Mouse (Mus musculus): Measurements from ENCODE around the gene Oaf. TPM values are rescaled to one million over a fixed set of nuclear protein-coding genes. Genes with fewer than 3 reads are reported as not detected.
A peak's percentile ranks its signal among the peaks of the same experiment; 100 is the strongest.

Oaf gene
- polyA plus RNA-seq (2014; fragmentation: Nextera tagmentation; extraction: Ambion mirVana) = 96.4 and 108 TPM in 2 replicates

- H3K4me1 ChIP-seq (ENCODE audit: control insufficient read depth, insufficient read depth, low read length) = peaks cover 35% of the 10 kb centered on the region
- H3K27ac ChIP-seq (replicated peaks; ENCODE audit: low read depth, low read length) = peak within 1 kb of the TSS; percentile 95
- peak; percentile 95 for ATAC-seq (ENCODE audit: insufficient number of reproducible peaks, low FRiP score, low TSS enrichment, low read depth)
- H3K9ac ChIP-seq (ENCODE audit: low read length) = peak within 1 kb of the TSS; percentile 87
- H3K4me3 ChIP-seq (ENCODE audit: low read depth, low read length) = peak within 1 kb of the TSS; percentile 95
- under 1% methylated on average over 44 of the region's 44 CpGs for WGBS
- peak; percentile 97 for DNase-seq (ENCODE audit: low spot score)
- H3K4me2 ChIP-seq (ENCODE audit: low read depth, severe bottlenecking) = peak within 1 kb of the TSS; percentile 82
- H3K36me3 ChIP-seq (ENCODE audit: control insufficient read depth, insufficient read depth, low read length) = peaks cover 6% of the 10 kb centered on the region; the same call in 1 of the 2 replicates
- no peaks in the 10 kb centered on the region for H3K9me3 ChIP-seq (ENCODE audit: control insufficient read depth, low read length)
- no peaks in the 10 kb centered on the region for H3K27me3 ChIP-seq (ENCODE audit: control insufficient read depth, insufficient read depth, low read length)
These were observed at the start of gene Oaf for GRCm38 (mm10) chr9:43239712-43240593. Gene Oaf, minus strand, starts transcription at chr9:43239911.

- no peaks in the 10 kb centered on the region for H3K36me3 ChIP-seq (ENCODE audit: control insufficient read depth, insufficient read depth, low read length)
- H3K9me3 ChIP-seq (ENCODE audit: control insufficient read depth, low read length) = no peaks in the 10 kb centered on the region
- H3K4me1 ChIP-seq (ENCODE audit: control insufficient read depth, insufficient read depth, low read length) = 0 out of 2 replicates have a peak, but pooled peaks cover 5% of the 10 kb centered on the region
- no peak overlapping the region for H3K4me3 ChIP-seq (ENCODE audit: low read depth, low read length)
- peak overlapping the region; percentile 27; the same call in 1 of the 2 replicates for H3K4me2 ChIP-seq (ENCODE audit: low read depth, severe bottlenecking)
- WGBS = 1% methylated on average over 20 of the region's 20 CpGs
- H3K9ac ChIP-seq (ENCODE audit: low read length) = peak overlapping the region; percentile 34; the same call in 1 of the 2 replicates
- no peak overlapping the region for H3K27ac ChIP-seq (replicated peaks; ENCODE audit: low read depth, low read length)
- DNase-seq (ENCODE audit: low spot score) (peak; percentile 96), ATAC-seq (ENCODE audit: insufficient number of reproducible peaks, low FRiP score, low TSS enrichment, low read depth) (0 out of 2 replicates have a peak, but pooled peaks have one; percentile 65)
- no peaks in the 10 kb centered on the region for H3K27me3 ChIP-seq (ENCODE audit: control insufficient read depth, insufficient read depth, low read length)
These were observed 47.2 kb upstream of the Oaf start for GRCm38 (mm10) chr9:43286870-43287269.

GRCm38 (mm10) chr9:43285281-43285680 lies 45.6 kb upstream of the Oaf start:
- H3K27ac ChIP-seq (replicated peaks; ENCODE audit: low read depth, low read length) = no peak overlapping the region

GRCm38 (mm10) chr9:43284284-43284683 lies 44.6 kb upstream of the Oaf start:
- 4% methylated on average over 6 of the region's 6 CpGs for WGBS
- Histone ChIP-seq H3K4me3 (ENCODE audit: low read depth, low read length) (no peak overlapping the region), H3K9ac (ENCODE audit: low read length) (no peak overlapping the region), H3K4me1 (ENCODE audit: control insufficient read depth, insufficient read depth, low read length) (0 out of 2 replicates have a peak, but pooled peaks cover 7% of the 10 kb centered on the region), H3K36me3 (ENCODE audit: control insufficient read depth, insufficient read depth, low read length) (no peaks in the 10 kb centered on the region), H3K9me3 (ENCODE audit: control insufficient read depth, low read length) (no peaks in the 10 kb centered on the region), H3K4me2 (ENCODE audit: low read depth, severe bottlenecking) (no peak overlapping the region), H3K27ac (replicated peaks; ENCODE audit: low read depth, low read length) (no peak overlapping the region), H3K27me3 (ENCODE audit: control insufficient read depth, insufficient read depth, low read length) (no peaks in the 10 kb centered on the region)
- ATAC-seq (ENCODE audit: insufficient number of reproducible peaks, low FRiP score, low TSS enrichment, low read depth) = peak; percentile 81; the same call in 1 of the 2 replicates
- DNase-seq (ENCODE audit: low spot score) = peak; percentile 95

More at GRCm38 (mm10) chr9:43285281-43285680, 45.6 kb upstream of the Oaf start:
- Histone ChIP-seq H3K9ac (ENCODE audit: low read length) (peak overlapping the region; percentile 27), H3K4me3 (ENCODE audit: low read depth, low read length) (no peak overlapping the region), H3K4me2 (ENCODE audit: low read depth, severe bottlenecking) (no peak overlapping the region), H3K27me3 (ENCODE audit: control insufficient read depth, insufficient read depth, low read length) (no peaks in the 10 kb centered on the region), H3K4me1 (ENCODE audit: control insufficient read depth, insufficient read depth, low read length) (0 out of 2 replicates have a peak, but pooled peaks cover 7% of the 10 kb centered on the region), H3K36me3 (ENCODE audit: control insufficient read depth, insufficient read depth, low read length) (no peaks in the 10 kb centered on the region), H3K9me3 (ENCODE audit: control insufficient read depth, low read length) (no peaks in the 10 kb centered on the region)
- ATAC-seq (ENCODE audit: insufficient number of reproducible peaks, low FRiP score, low TSS enrichment, low read depth) (no peak), DNase-seq (ENCODE audit: low spot score) (no peak)
- 88% methylated on average over 4 of the region's 4 CpGs for WGBS

- H3K27ac ChIP-seq (replicated peaks; ENCODE audit: low read depth, low read length) = no peak overlapping the region
- H3K27me3 ChIP-seq (ENCODE audit: control insufficient read depth, insufficient read depth, low read length) = no peaks in the 10 kb centered on the region
- ATAC-seq (ENCODE audit: insufficient number of reproducible peaks, low FRiP score, low TSS enrichment, low read depth) (no peak), DNase-seq (ENCODE audit: low spot score) (no peak)
- 90% methylated on average over 9 of the region's 9 CpGs for WGBS
- peaks cover 19% of the 10 kb centered on the region for H3K4me1 ChIP-seq (ENCODE audit: control insufficient read depth, insufficient read depth, low read length)
- H3K4me2 ChIP-seq (ENCODE audit: low read depth, severe bottlenecking) = no peak overlapping the region
- H3K4me3 ChIP-seq (ENCODE audit: low read depth, low read length) = no peak overlapping the region
- no peak overlapping the region for H3K9ac ChIP-seq (ENCODE audit: low read length)
- H3K9me3 ChIP-seq (ENCODE audit: control insufficient read depth, low read length) = no peaks in the 10 kb centered on the region
- H3K36me3 ChIP-seq (ENCODE audit: control insufficient read depth, insufficient read depth, low read length) = no peaks in the 10 kb centered on the region
These were observed 34.0 kb upstream of the Oaf start for GRCm38 (mm10) chr9:43273735-43274134.

- whole genome bisulfite sequencing = 33% methylated on average over 14 of the region's 14 CpGs
- ATAC-seq (ENCODE audit: insufficient number of reproducible peaks, low FRiP score, low TSS enrichment, low read depth) = no peak
- Histone ChIP-seq H3K9me3 (ENCODE audit: control insufficient read depth, low read length) (no peaks in the 10 kb centered on the region), H3K36me3 (ENCODE audit: control insufficient read depth, insufficient read depth, low read length) (no peaks in the 10 kb centered on the region), H3K4me2 (ENCODE audit: low read depth, severe bottlenecking) (no peak overlapping the region), H3K27ac (replicated peaks; ENCODE audit: low read depth, low read length) (no peak overlapping the region), H3K4me3 (ENCODE audit: low read depth, low read length) (no peak overlapping the region), H3K27me3 (ENCODE audit: control insufficient read depth, insufficient read depth, low read length) (no peaks in the 10 kb centered on the region), H3K4me1 (ENCODE audit: control insufficient read depth, insufficient read depth, low read length) (peaks cover 19% of the 10 kb centered on the region), H3K9ac (ENCODE audit: low read length) (no peak overlapping the region)
- no peak for DNase-seq (ENCODE audit: low spot score)
These were observed 32.2 kb upstream of the Oaf start for GRCm38 (mm10) chr9:43271761-43272518.

- Histone ChIP-seq H3K4me2 (ENCODE audit: low read depth, severe bottlenecking) (peak overlapping the region; percentile 45), H3K27ac (replicated peaks; ENCODE audit: low read depth, low read length) (peak overlapping the region; percentile 8; the same call in 1 of the 2 replicates), H3K9ac (ENCODE audit: low read length) (peak overlapping the region; percentile 32; the same call in 1 of the 2 replicates), H3K4me3 (ENCODE audit: low read depth, low read length) (peak overlapping the region; percentile 9; the same call in 1 of the 2 replicates), H3K4me1 (ENCODE audit: control insufficient read depth, insufficient read depth, low read length) (peaks cover 19% of the 10 kb centered on the region), H3K27me3 (ENCODE audit: control insufficient read depth, insufficient read depth, low read length) (no peaks in the 10 kb centered on the region), H3K9me3 (ENCODE audit: control insufficient read depth, low read length) (no peaks in the 10 kb centered on the region), H3K36me3 (ENCODE audit: control insufficient read depth, insufficient read depth, low read length) (no peaks in the 10 kb centered on the region)
- ATAC-seq (ENCODE audit: insufficient number of reproducible peaks, low FRiP score, low TSS enrichment, low read depth) (no peak), DNase-seq (ENCODE audit: low spot score) (peak; percentile 65)
- WGBS = 2% methylated on average over 17 of the region's 17 CpGs
These were observed 31.1 kb upstream of the Oaf start for GRCm38 (mm10) chr9:43270723-43271252.

- WGBS = 5% methylated on average over 8 of the region's 8 CpGs
- DNase-seq (ENCODE audit: low spot score) (peak; percentile 64), ATAC-seq (ENCODE audit: insufficient number of reproducible peaks, low FRiP score, low TSS enrichment, low read depth) (peak; percentile 38; the same call in 1 of the 2 replicates)
- no peak overlapping the region for H3K4me2 ChIP-seq (ENCODE audit: low read depth, severe bottlenecking)
- no peak overlapping the region for H3K9ac ChIP-seq (ENCODE audit: low read length)
- H3K4me3 ChIP-seq (ENCODE audit: low read depth, low read length) = no peak overlapping the region
- H3K36me3 ChIP-seq (ENCODE audit: control insufficient read depth, insufficient read depth, low read length) = no peaks in the 10 kb centered on the region
- peaks cover 19% of the 10 kb centered on the region for H3K4me1 ChIP-seq (ENCODE audit: control insufficient read depth, insufficient read depth, low read length)
- H3K27me3 ChIP-seq (ENCODE audit: control insufficient read depth, insufficient read depth, low read length) = no peaks in the 10 kb centered on the region
- H3K9me3 ChIP-seq (ENCODE audit: control insufficient read depth, low read length) = no peaks in the 10 kb centered on the region
- peak overlapping the region; percentile 51; the same call in 1 of the 2 replicates for H3K27ac ChIP-seq (replicated peaks; ENCODE audit: low read depth, low read length)
These were observed 29.5 kb upstream of the Oaf start for GRCm38 (mm10) chr9:43269166-43269565.

Measured in limb, embryonic 11.5 days (tissue).